ENCODE assay signal across 25 mouse cellular contexts in genomic region chr3:87420645-87421044, GRCm38 (mm10). TPM values are rescaled to one million over a fixed set of nuclear protein-coding genes. Genes with fewer than 3 reads are reported as not detected.
DNase-seq lines count a peak whose midpoint lies in the region; ATAC-seq and TF ChIP-seq lines count a peak whose summit lies in the region.
"Had no signal": no experiment of that assay in that cellular context is flagged by ENCODE, and none has a peak within 500 bp of the region (broad histone marks: within the 10 kb centered on the region; RNA-seq: fewer than 3 reads in every experiment).

No protein-coding gene starts in this region.

- H3K36me3 ChIP-seq in lung, postnatal 0 days (ENCODE audit: insufficient read depth, low read length), result no peaks in the 10 kb centered on the region
- no peaks in the 10 kb centered on the region for H3K36me3 ChIP-seq in MEL (ENCODE audit: control insufficient read depth in 1 of 2, insufficient read depth in 2 of 2, low read length in 2 of 2)
- no peaks in the 10 kb centered on the region for H3K36me3 ChIP-seq in neural tube, embryonic 15.5 days
- H3K36me3 ChIP-seq: embryonic facial prominence, embryonic 10.5 days; heart, embryonic 12.5 days; hindbrain, embryonic 10.5 days had no signal

- ATAC-seq in lung, postnatal 0 days, result no peak
- no peak for ATAC-seq in neural tube, embryonic 15.5 days (ENCODE audit: low FRiP score)
- ATAC-seq: CD4-positive, CD25-positive, alpha-beta regulatory T cell, adult 4 months; forebrain, embryonic 13.5 days; forebrain, postnatal 0 days; Patski had no signal

- peak; percentile 47 for TF ChIP-seq CTCF in layer of hippocampus, adult 2 months (conservative IDR thresholded peaks at IDR 0.05)
- peak; percentile 11; the same call in 1 of the 2 replicates for TF ChIP-seq CTCF in lung, postnatal 0 days (IDR thresholded peaks at IDR 0.05)
- peak in 2 of 3 experiments; percentile 10 to 45; a peak in 2 of 6 replicates for TF ChIP-seq CTCF in MEL (IDR thresholded peaks at IDR 0.05 in 2 of 3, conservative IDR thresholded peaks at IDR 0.05 in 1 of 3; ENCODE audit: control insufficient read depth in 1 of 3, insufficient read depth in 1 of 3, low read depth in 2 of 3, low read length in 3 of 3, poor library complexity in 1 of 3, severe bottlenecking in 1 of 3)

- H3K27me3 ChIP-seq in lung, postnatal 0 days (replicated peaks; ENCODE audit: insufficient read depth, low read length), result no peaks in the 10 kb centered on the region
- H3K27me3 ChIP-seq in MEL (ENCODE audit: control insufficient read depth in 1 of 2, insufficient read depth in 2 of 2, low read length in 2 of 2), result peaks cover 2 to 3% of the 10 kb centered on the region in 2 experiments; a peak in 3 of 4 replicates
- no peaks in the 10 kb centered on the region for H3K27me3 ChIP-seq in neural tube, embryonic 15.5 days (replicated peaks)
- H3K27me3 ChIP-seq: forebrain, embryonic 13.5 days; heart, embryonic 12.5 days had no signal

- H3K9me3 ChIP-seq in lung, postnatal 0 days (ENCODE audit: low read length), result no peaks in the 10 kb centered on the region
- H3K9me3 ChIP-seq in MEL (replicated peaks; ENCODE audit: insufficient read depth, low read length), result no peaks in the 10 kb centered on the region
- no peaks in the 10 kb centered on the region for H3K9me3 ChIP-seq in neural tube, embryonic 15.5 days (replicated peaks)
- H3K9me3 ChIP-seq: embryonic facial prominence, embryonic 10.5 days; forebrain, embryonic 13.5 days; heart, embryonic 12.5 days; hindbrain, embryonic 10.5 days had no signal

- no peak for TF ChIP-seq POLR2A in MEL (IDR thresholded peaks at IDR 0.05; ENCODE audit: control insufficient read depth in 1 of 2, insufficient read depth in 1 of 2, low read depth in 1 of 2, low read length in 2 of 2, poor library complexity in 1 of 2)

- TF ChIP-seq RAD21 in MEL (IDR thresholded peaks at IDR 0.05; ENCODE audit: low read depth, low read length), result no peak

- no peak overlapping the region for H3K4me3 ChIP-seq in layer of hippocampus, adult 2 months
- no peak overlapping the region for H3K4me3 ChIP-seq in lung, postnatal 0 days (ENCODE audit: low read depth, low read length)
- H3K4me3 ChIP-seq in MEL (ENCODE audit: control insufficient read depth in 1 of 2, insufficient read depth in 1 of 2, low read depth in 2 of 2, low read length in 2 of 2), result no peak overlapping the region
- H3K4me3 ChIP-seq in neural tube, embryonic 15.5 days (replicated peaks), result no peak overlapping the region
- H3K4me3 ChIP-seq: embryonic facial prominence, embryonic 10.5 days; forebrain, embryonic 13.5 days; gastrocnemius, adult 2 months; heart, embryonic 12.5 days; hindbrain, embryonic 10.5 days had no signal

- DNase-seq in layer of hippocampus, adult 2 months (ENCODE audit: low spot score in 2 of 2), result no peak
- DNase-seq in layer of hippocampus, postnatal 14 days (ENCODE audit: low spot score in 2 of 2), result no peak
- no peak for DNase-seq in lung, postnatal 0 days (ENCODE audit: low spot score)
- DNase-seq in lung, postnatal 4 days, result no peak
- DNase-seq in MEL (ENCODE audit: low read depth, low spot score), result no peak
- DNase-seq in thymus, postnatal 25 days, result no peak
- DNase-seq: adrenal gland, adult 2 months; adrenal gland, postnatal 25 days; B cell, adult 2 months; cerebellum, adult 2 months; cerebellum, postnatal 10 days; forebrain, postnatal 0 days; gastrocnemius, adult 2 months; gastrocnemius, postnatal 25 days had no signal

- WGBS in lung, postnatal 0 days, result 61% methylated on average over 1 of the region's 1 CpGs
- 63% methylated on average over 1 of the region's 1 CpGs for WGBS in neural tube, embryonic 15.5 days

- no peaks in the 10 kb centered on the region for H3K79me2 ChIP-seq in MEL (ENCODE audit: control insufficient read depth, insufficient read depth, low read length, poor library complexity)

- H3K27ac ChIP-seq in layer of hippocampus, adult 2 months, result no peak overlapping the region
- no peak overlapping the region for H3K27ac ChIP-seq in lung, postnatal 0 days (ENCODE audit: low read length)
- no peak overlapping the region for H3K27ac ChIP-seq in MEL (ENCODE audit: control insufficient read depth, low read depth, low read length)
- H3K27ac ChIP-seq in neural tube, embryonic 15.5 days (replicated peaks), result no peak overlapping the region
- H3K27ac ChIP-seq: embryonic facial prominence, embryonic 10.5 days; forebrain, embryonic 13.5 days; gastrocnemius, adult 2 months; hindbrain, embryonic 10.5 days; hindbrain, embryonic 14.5 days had no signal

- H3K9ac ChIP-seq in lung, postnatal 0 days (replicated peaks; ENCODE audit: low read depth), result no peak overlapping the region
- H3K9ac ChIP-seq in MEL (ENCODE audit: control insufficient read depth, low read depth, low read length, poor library complexity, severe bottlenecking), result no peak overlapping the region
- no peak overlapping the region for H3K9ac ChIP-seq in neural tube, embryonic 15.5 days (replicated peaks)
- H3K9ac ChIP-seq: forebrain, embryonic 13.5 days; forebrain, postnatal 0 days; heart, embryonic 12.5 days; hindbrain, embryonic 14.5 days had no signal

- no peaks in the 10 kb centered on the region for H3K4me1 ChIP-seq in lung, postnatal 0 days (ENCODE audit: insufficient read depth, low read depth, low read length)
- no peaks in the 10 kb centered on the region for H3K4me1 ChIP-seq in MEL (ENCODE audit: control insufficient read depth in 1 of 2, insufficient read depth in 2 of 2, low read length in 2 of 2)
- H3K4me1 ChIP-seq in neural tube, embryonic 15.5 days, result no peaks in the 10 kb centered on the region
- H3K4me1 ChIP-seq: embryonic facial prominence, embryonic 10.5 days; forebrain, embryonic 13.5 days; heart, embryonic 12.5 days; hindbrain, embryonic 10.5 days had no signal

- no peak overlapping the region for H3K4me2 ChIP-seq in lung, postnatal 0 days (replicated peaks; ENCODE audit: low read depth, low read length)
- H3K4me2 ChIP-seq in neural tube, embryonic 15.5 days, result no peak overlapping the region
- H3K4me2 ChIP-seq: forebrain, embryonic 13.5 days; heart, embryonic 12.5 days; hindbrain, embryonic 14.5 days had no signal

- no peak for TF ChIP-seq EP300 in lung, postnatal 0 days (IDR thresholded peaks at IDR 0.05)
- TF ChIP-seq EP300 in MEL (IDR thresholded peaks at IDR 0.05; ENCODE audit: low read depth in 1 of 2, low read length in 2 of 2), result no peak

TF ChIP-seq in MEL, 35 proteins besides CTCF, POLR2A, EP300 and RAD21:
- no peak for TF ChIP-seq TAL1 (IDR thresholded peaks at IDR 0.05; ENCODE audit: low read length)
- 0 out of 2 replicates have a peak, but pooled peaks have one; percentile 10 for TF ChIP-seq ZC3H11A (IDR thresholded peaks at IDR 0.05; ENCODE audit: low read depth, low read length)
- TF ChIP-seq SMC3 (IDR thresholded peaks at IDR 0.05; ENCODE audit: low read depth, low read length), result peak; percentile 16; the same call in 1 of the 2 replicates
- no peak for TF ChIP-seq ZMIZ1 (IDR thresholded peaks at IDR 0.05; ENCODE audit: low read depth, low read length)
TF ChIP-seq in MEL: peak in this region for 2.

RNA-seq across cellular contexts. Expression of gene Fcrl5, which starts 14.9 kb away (rescaled TPM):
- not detected for total RNA-seq in layer of hippocampus, adult 2 months (2021)
- under 1 TPM in 1 of 2 experiments, not detected in 1; 0.18 TPM for total RNA-seq in layer of hippocampus, postnatal 14 days (2021)
- polyA plus RNA-seq in lung, postnatal 0 days (2015; fragmentation: Nextera tagmentation; extraction: Ambion mirVana), result not detected in 2 replicates
- total RNA-seq in MEL (2012; rRNA removed), result not detected in 2 replicates
- polyA plus RNA-seq in MEL (2012; ENCODE audit: insufficient read depth in 1 of 2, insufficient read length in 2 of 2, low read depth in 1 of 2, low replicate concordance in 2 of 2, missing spikeins in 1 of 2), result under 1 TPM in 1 of 2 experiments, not detected in 1; 0.03 TPM
- polyA plus RNA-seq in neural tube, embryonic 15.5 days (2015; fragmentation: Nextera tagmentation; extraction: Ambion mirVana), result not detected in 2 replicates
- total RNA-seq: adrenal gland, adult 2 months; adrenal gland, postnatal 25 days; forebrain, postnatal 0 days; gastrocnemius, adult 2 months; gastrocnemius, postnatal 25 days; heart, postnatal 25 days had no signal
- polyA plus RNA-seq: adrenal gland, adult 2 months; CD4-positive, CD25-positive, alpha-beta regulatory T cell, adult 4 months; cerebellum, adult 2 months; embryonic facial prominence, embryonic 10.5 days; embryonic facial prominence, embryonic 14.5 days; forebrain, embryonic 13.5 days; forebrain, postnatal 0 days; heart, embryonic 12.5 days; heart, embryonic 16.5 days; hindbrain, embryonic 10.5 days; hindbrain, embryonic 14.5 days; Patski had no signal

RNA-seq across cellular contexts. Expression of gene Fcrl1, which starts 44.5 kb away (rescaled TPM):
- under 1 TPM; 0.15 to 0.39 TPM for total RNA-seq in layer of hippocampus, adult 2 months (2021)
- under 1 TPM in 1 of 2 experiments, not detected in 1; 0.24 TPM for total RNA-seq in layer of hippocampus, postnatal 14 days (2021)
- 0.35 and 0.60 TPM in 2 replicates for polyA plus RNA-seq in lung, postnatal 0 days (2015; fragmentation: Nextera tagmentation; extraction: Ambion mirVana)
- not detected in 2 replicates for total RNA-seq in MEL (2012; rRNA removed)
- polyA plus RNA-seq in MEL (2012; ENCODE audit: insufficient read depth in 1 of 2, insufficient read length in 2 of 2, low read depth in 1 of 2, low replicate concordance in 2 of 2, missing spikeins in 1 of 2), result under 1 TPM in 1 of 2 experiments, not detected in 1; 0.07 TPM
- 0.12 and 0.29 TPM in 2 replicates for polyA plus RNA-seq in neural tube, embryonic 15.5 days (2015; fragmentation: Nextera tagmentation; extraction: Ambion mirVana)
- total RNA-seq: adrenal gland, adult 2 months; forebrain, postnatal 0 days; gastrocnemius, adult 2 months; gastrocnemius, postnatal 25 days had no signal
- polyA plus RNA-seq: embryonic facial prominence, embryonic 10.5 days; forebrain, embryonic 13.5 days; heart, embryonic 12.5 days; hindbrain, embryonic 14.5 days had no signal
